Mouse (Mus musculus) bone marrow macrophage, adult 2 months (primary cell): ENCODE measurements around the gene Pld5.

Experiments
- CTCF ChIP-seq: IDR thresholded peaks from 2 replicates; pipeline ENCODE4 v1.5.1; 2012; ENCODE audit warnings: low read depth, mild to moderate bottlenecking, low read length, moderate library complexity
- POLR2A ChIP-seq: IDR thresholded peaks from 2 replicates; pipeline ENCODE4 v1.6.1; 2012; ENCODE audit warnings: mild to moderate bottlenecking, low read depth, low read length, borderline replicate concordance

DNA sequence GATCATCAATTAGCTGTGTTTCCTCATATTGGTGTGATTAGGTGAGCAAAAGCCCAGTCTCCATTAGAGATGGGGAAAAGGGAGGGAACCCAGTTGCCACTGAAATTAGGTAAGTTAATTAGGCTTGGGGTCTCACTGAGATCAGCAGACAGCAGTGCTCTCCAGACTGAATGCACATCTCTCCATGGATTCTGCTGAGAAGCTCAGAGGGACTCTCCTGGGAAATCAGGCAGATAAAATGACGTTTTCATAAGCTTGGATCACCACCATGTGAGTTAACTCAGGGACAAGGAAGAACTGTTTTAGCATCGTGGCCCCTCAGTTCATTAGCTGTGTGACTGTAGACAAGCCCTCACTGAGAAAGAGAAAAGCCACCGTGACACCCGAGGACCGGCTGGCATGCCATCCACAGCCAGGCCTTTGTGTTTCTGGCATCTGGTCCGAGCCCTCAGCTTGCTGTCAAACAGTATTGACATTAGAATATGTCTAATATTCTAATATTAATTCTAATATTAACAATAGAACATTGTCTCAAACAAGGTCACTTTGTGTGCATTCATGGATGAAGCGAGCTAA lies 277.9 kb downstream of the Pld5 start:
- TF ChIP-seq POLR2A (no peak), CTCF (no peak)
